Mouse (Mus musculus): ENCODE measurements at regions not wholly inside any gene's neighbourhood (a gene's known extent, or its start where the extent isn't known, plus 50 kb on each side); places are given as distances from the start of the nearest gene placed in this dataset.

DNA sequence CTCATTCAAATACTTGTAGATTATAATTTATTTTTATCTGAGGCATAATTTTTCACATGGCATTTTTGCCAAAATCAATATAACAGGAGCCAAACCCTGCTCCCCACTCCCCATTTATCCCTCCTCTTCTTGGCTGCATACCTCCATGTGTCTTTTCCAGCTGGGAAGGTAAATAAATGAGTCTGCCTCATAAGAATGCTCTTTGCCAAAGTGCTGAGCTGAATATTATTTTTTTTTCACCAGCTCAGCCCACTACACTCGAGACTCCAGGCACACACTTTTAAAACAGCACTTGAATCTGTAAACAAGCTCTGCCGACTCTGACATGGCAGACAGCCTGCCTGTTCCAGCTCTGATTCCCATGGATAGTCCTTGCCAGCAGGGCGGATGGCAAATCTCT lies 346.6 kb upstream of the Mgmt start:
- no peak for DNase-seq

DNA sequence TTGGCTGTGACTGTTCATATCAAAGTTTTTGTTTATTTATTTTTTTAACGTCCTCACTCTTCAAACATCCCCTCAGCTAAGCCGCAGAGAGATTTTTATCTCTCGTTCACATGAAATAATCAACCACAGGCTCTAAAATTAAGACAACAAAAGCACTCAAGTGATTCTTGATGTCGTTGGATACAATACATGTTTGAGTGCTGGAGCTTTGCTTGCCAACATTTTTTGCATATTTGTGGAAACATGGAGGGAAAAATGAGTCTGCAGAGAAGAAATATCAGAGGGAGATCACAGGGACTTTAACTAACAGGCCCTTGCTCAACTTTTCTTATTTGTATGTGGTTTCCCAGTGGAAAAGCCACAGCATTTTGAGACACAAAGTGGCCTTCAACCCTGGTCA lies 338.0 kb upstream of the Mgmt start:
- DNase-seq = no peak

GRCm38 (mm10) chr7:136559536-136559935 lies 334.9 kb upstream of the Mgmt start:
- DNase-seq = no peak

DNA sequence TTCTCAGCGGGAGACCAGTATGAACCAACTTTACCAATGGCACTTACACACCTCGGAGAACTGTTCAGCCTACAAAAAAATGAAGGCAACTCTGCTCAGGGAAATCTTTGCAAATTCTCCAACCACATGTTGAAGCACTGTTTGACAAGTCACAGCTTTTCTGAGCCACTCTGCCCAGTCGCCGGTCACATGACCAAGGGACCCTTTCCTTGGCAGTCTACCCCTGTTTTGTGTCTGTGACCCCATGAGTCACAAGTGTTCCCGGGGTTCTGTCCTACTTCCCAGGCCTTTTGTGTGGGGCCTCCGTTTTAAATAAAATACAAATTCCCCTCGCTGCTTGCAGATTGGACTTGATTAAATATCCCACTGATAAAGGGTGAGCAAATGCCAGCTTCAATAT lies 323.5 kb upstream of the Mgmt start:
- DNase-seq = no peak

- DNase-seq = no peak
These were observed 312.5 kb upstream of the Mgmt start for GRCm38 (mm10) chr7:136581896-136582295.

- no peak for DNase-seq
These were observed 310.1 kb upstream of the Mgmt start for GRCm38 (mm10) chr7:136584361-136584760.

- no peak for DNase-seq
These were observed 305.9 kb upstream of the Mgmt start for GRCm38 (mm10) chr7:136588491-136588890.

DNA sequence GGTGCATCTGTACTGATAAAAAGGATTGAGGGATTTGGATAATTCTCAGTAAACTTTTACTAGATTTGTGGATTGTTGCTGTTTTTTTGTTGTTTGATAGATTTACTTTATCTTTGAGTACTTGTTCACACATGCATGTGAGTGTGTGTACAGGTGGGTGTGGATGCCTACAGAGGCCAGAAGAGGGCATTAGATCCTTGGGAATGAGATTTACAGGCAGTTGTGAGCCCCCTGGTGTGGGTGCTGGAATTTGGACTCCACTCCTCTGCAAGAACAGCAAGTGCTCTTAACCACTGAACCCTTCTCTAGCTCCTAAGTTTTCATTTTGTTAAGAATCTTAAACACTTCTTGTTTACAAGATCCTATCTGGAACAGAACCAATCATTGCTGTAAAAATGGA lies 303.5 kb upstream of the Mgmt start:
- DNase-seq = no peak

- no peak for DNase-seq
These were observed 286.9 kb upstream of the Mgmt start for GRCm38 (mm10) chr7:136607278-136608120.

DNA sequence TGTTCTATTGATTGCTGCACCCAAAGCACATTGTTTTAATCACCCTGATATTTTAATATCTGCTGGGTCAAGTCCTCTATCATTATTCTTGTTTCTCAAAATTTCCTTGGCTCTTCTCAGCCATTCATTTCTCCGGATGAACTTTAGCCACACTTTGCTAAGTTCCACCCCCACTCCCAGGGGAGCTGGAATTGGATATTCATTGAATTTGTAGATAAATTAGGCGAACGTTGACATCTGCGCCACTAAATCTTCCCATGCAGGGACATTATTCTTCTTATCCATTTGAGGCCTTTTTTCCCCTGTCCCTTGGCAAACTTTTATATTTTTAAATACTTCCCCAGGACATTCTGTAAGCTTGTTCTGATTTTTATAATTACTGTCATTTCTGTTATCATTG lies 280.9 kb upstream of the Mgmt start:
- DNase-seq = peak; percentile 64 to 68

DNA sequence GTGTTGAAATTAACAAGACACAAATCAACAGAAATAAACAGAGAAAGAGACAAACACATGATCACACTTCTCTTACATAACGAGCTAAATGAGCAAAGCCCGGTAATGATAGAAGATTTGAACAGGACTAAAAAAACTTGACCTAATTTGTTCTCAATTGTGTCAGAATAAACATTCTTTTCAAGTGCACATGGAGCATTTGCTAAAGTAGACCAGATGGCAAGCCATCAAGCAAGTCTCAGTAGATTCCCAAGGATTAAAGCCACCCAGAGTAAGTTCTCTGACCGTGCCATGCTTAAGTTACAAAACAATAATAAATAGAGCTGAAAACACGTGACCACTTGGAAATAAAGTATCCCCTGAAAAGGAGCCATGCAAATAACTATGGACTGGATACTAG lies 269.9 kb upstream of the Mgmt start:
- no peak for DNase-seq

DNA sequence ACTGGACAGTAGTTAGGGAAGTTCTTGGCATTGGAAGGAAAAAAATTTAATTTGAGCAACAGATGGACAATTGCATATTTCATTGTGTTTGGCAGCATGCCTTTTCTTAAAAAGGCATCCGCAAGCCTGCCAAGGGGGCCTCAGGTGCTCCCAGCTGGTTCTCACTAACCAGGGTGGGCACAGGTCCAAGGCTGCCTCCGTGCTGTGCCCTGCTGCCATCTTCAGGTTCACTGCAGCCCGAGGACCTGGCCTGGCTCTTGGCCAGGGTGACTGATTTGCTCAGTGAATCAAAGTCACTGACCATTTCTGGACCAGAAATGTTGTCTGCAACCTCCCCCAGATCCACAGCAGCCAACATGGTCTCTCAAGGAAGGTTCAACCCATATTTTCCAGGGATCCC lies 263.3 kb upstream of the Mgmt start:
- DNase-seq = peak; percentile 85 to 86

- peak; percentile 29 to 41 for DNase-seq
These were observed 254.3 kb upstream of the Mgmt start for GRCm38 (mm10) chr7:136640160-136640559.

GRCm38 (mm10) chr7:136640771-136641170 lies 253.6 kb upstream of the Mgmt start:
- DNase-seq = no peak

DNA sequence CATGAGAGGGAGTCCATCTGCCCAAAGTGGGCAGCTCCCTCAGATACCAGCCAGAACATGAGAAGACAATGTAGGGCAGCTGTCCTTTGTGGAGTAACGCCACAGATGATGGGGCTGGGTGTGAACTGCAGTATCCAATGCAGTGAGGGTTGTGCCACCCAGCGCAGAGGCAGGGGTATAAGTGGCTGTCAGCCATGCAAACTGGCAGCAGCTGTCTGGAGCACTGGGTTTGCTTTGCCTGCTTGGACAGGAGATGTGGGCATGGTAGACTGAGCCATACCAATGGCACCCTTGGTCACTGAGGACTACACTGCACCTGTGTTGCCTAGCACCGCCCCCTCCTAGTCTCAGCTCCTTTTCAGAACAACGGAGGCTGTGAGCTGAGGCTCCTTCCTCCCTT lies 244.6 kb upstream of the Mgmt start:
- DNase-seq = no peak

DNA sequence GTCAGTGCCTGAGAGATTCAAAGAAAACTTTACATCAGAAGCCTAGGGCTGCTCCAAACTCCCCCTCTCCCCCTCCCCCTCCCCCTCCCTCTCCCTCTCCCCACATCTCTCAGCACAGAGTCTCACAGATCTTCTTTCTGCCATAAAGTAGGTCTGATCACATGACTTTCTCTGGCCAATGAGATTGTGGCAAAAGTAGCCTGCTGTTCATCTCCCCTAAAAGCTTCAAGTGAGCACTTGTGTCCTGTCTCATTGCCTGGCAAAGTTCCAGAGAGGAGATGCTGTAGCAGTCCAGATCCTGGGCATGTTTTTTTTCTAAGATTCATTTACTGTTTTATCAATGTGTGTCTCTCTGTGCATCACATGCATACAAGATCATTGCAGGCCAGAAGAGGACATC lies 234.5 kb upstream of the Mgmt start:
- no peak for DNase-seq

DNA sequence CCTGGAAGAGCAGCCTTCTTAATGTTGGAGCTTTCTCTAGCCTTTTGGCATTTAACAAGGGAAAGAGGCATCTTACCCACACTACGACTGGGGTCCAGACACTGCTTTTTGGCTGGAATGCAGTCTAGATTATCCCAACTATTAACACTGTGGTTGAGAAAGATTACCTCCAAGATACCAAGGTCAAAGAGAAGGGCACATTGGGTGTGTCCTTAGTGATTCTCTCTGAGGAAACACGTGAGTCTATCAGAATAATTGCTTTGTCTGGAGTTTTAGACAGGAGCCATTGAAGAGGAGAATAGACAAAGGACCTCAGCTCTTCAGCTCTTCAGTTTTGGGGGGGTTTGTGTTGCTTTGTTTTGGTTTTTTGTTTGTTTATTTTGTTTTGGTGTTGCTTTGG lies 234.0 kb upstream of the Mgmt start:
- DNase-seq = no peak

DNA sequence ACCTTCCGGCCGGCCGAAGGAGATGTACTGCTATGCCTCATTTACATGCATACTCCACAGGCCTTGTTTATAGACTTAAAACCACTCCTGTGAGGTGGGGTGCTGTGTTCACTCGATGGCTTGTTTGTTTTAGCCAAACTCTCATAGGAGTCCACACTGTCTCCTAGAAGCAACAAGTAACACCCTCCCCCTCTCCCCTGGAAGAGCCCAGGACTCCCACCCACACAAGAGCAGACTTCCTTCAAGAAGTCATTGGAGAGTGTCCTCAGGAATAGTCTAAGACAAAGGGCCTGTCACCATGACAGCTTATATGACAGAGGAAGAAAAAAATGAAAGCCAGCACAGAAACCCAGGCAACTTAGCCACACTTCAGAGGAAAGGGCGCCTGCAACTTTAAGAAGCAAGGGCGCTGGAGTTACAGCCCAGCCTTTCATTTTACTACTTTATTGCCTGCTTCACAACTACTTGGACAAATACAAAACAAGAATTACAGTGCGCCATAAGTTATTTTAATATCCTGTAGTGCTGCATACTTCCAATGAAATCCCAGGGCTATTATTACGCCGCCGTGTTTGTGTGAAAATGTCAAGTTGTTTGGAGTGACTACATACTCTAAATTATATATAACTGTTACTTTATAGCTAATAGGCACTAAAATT lies 229.9 kb upstream of the Mgmt start:
- DNase-seq = no peak

DNA sequence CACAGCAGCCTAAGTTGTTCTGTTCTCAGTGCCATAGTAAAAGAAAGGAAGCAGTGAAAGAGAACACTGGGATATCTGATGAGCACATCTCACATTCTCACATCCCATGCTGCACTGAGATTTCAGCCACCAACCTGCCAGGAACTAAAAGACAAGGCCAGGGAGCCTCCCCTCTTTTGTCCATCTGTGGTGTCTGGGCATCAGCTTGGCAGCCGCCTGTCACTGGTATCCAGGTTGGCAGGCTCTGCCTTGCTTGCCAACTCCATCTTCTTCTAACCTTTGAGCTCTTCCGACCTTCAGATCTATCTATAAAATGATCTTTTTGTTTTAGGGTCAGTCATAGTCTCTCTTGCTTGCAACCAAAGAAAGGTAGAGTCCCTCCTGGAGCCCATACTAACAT lies 228.5 kb upstream of the Mgmt start:
- DNase-seq = no peak

DNA sequence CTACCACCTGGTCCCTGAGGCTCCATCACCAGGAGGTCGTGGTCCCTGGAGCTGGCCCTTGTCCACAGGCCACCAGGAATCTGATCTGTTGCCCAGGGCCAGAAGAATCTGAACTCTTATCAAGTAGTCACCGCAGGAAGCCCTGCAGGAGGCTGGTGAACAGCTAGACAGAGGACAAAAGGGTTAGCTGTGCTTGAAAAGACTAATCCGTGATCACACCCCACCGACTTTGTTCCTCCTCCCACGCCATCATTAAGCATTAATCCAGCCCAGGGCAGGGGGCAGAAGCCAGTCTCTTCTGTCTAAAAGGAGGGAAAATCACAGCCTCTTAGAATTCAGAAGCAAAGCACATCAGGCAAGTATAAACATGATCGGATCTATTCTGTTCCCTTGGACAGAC lies 227.7 kb upstream of the Mgmt start:
- no peak for DNase-seq

- DNase-seq = no peak
These were observed 223.7 kb upstream of the Mgmt start for GRCm38 (mm10) chr7:136670675-136671074.

GRCm38 (mm10) chr7:136674159-136674558 lies 220.3 kb upstream of the Mgmt start:
- DNase-seq = no peak

- no peak for DNase-seq
These were observed 219.4 kb upstream of the Mgmt start for GRCm38 (mm10) chr7:136675041-136675440.

DNA sequence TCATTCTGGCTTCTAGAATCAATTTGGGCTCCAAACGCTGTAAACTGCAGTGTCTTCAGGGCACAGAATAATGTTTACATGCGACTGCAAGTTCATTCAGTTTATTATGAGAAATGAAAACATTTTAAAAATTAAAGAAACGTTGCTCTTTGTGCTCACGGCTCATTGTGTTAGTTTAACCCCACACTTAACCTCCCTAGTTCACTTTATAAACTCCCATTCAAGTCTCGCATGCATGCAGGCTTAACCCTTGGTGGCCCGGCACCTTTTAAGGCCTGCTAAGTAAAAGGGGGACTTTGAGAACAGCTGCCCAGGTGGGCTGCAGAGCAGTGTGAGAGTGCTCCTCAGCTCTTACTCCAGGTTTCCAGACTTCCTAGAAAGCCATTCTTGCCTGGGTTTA lies 218.3 kb upstream of the Mgmt start:
- DNase-seq = no peak

Data from kidney, postnatal 25 days (tissue).